Comparison of ENCODE assay signal across 16 mouse cellular contexts in the genomic region with DNA sequence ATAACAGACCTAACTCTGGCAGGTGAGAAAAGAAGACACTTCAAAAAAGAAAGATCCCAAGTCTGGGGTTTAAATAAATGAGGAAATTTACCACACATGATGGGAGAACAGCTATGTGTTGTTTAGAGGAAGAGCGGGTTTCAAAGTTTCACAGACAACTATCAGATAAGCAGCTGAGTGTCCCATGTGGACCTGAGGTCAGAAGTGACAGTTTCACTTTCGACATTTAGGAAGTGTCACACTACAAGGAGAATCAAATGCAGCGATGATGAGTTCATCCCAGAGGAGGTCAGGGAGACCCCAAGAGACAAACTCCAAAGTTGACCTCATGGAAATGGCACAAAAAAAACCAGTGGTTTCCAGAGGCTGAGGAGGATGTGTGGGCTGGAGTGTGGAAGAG.
"Had no signal": no experiment of that assay in that cellular context is flagged by ENCODE, and none has a peak within 500 bp of the region (broad histone marks: within the 10 kb centered on the region; RNA-seq: fewer than 3 reads in every experiment).

No protein-coding gene starts in this region.

- H3K27me3 ChIP-seq: lung, embryonic 15.5 days; megakaryocyte, embryonic 14.5 days; midbrain, embryonic 13.5 days; midbrain, embryonic 15.5 days; neural tube, embryonic 12.5 days; stomach, embryonic 15.5 days had no signal

- H3K4me3 ChIP-seq: lung, embryonic 15.5 days; megakaryocyte, embryonic 14.5 days; midbrain, embryonic 13.5 days; midbrain, embryonic 15.5 days; neural tube, embryonic 12.5 days; stomach, embryonic 15.5 days had no signal

- H3K27ac ChIP-seq: lung, embryonic 15.5 days; macrophage; midbrain, embryonic 13.5 days; midbrain, embryonic 15.5 days; neural tube, embryonic 12.5 days; stomach, embryonic 15.5 days had no signal

- DNase-seq: lung, adult 2 months; lung, postnatal 14 days; lung, postnatal 36 days; right cerebral cortex, postnatal 14 days; thymus, adult 18-20 months; thymus, postnatal 25 days; thymus, postnatal 4 days had no signal

- H3K4me2 ChIP-seq: lung, embryonic 15.5 days; midbrain, embryonic 11.5 days; midbrain, embryonic 13.5 days; midbrain, embryonic 15.5 days; neural tube, embryonic 12.5 days; stomach, embryonic 15.5 days had no signal

- ATAC-seq: lung, postnatal 0 days; midbrain, embryonic 13.5 days; midbrain, embryonic 15.5 days had no signal

- H3K4me1 ChIP-seq: lung, embryonic 15.5 days; megakaryocyte, embryonic 14.5 days; midbrain, embryonic 13.5 days; midbrain, embryonic 15.5 days; neural tube, embryonic 12.5 days; stomach, embryonic 15.5 days had no signal

- H3K36me3 ChIP-seq: lung, embryonic 15.5 days; midbrain, embryonic 13.5 days; midbrain, embryonic 15.5 days; neural tube, embryonic 12.5 days; stomach, embryonic 15.5 days had no signal

- H3K9me3 ChIP-seq: lung, embryonic 15.5 days; midbrain, embryonic 13.5 days; midbrain, embryonic 15.5 days; neural tube, embryonic 12.5 days; stomach, embryonic 15.5 days had no signal

- H3K9ac ChIP-seq: lung, embryonic 15.5 days; midbrain, embryonic 13.5 days; midbrain, embryonic 15.5 days; neural tube, embryonic 12.5 days; stomach, embryonic 15.5 days had no signal
